Mouse (Mus musculus) stomach, postnatal 0 days (tissue): Measurements from ENCODE around the gene Ubtf. TPM values are rescaled to one million over a fixed set of nuclear protein-coding genes. Genes with fewer than 3 reads are reported as not detected.

Source experiments
- ATAC-seq: fragments of 200-750 bp; cut with Nextera tagmentation; 2 replicates; pipeline ENCODE4 v1.8.0; 2017; ENCODE audit not compliant: low FRiP score, low TSS enrichment
- DNase-seq: peaks from one replicate; pipeline ENCODE4 v3.0.0-alpha.2; 2016; ENCODE audit warnings: low spot score
- H3K27ac ChIP-seq: fragments of 300-500 bp; sonication (generic); replicated peaks from 2 replicates; pipeline ENCODE4 v1.5.1; 2014; ENCODE audit warnings: mild to moderate bottlenecking, control low read depth
- H3K27me3 ChIP-seq: fragments of 300-500 bp; sonication (generic); 2 replicates; pipeline ENCODE4 v1.6.1; 2014; ENCODE audit warnings: low read length; ENCODE audit not compliant: control insufficient read depth, insufficient read depth
- H3K36me3 ChIP-seq: fragments of 300-500 bp; sonication (generic); 2 replicates; pipeline ENCODE4 v1.6.1; 2014; ENCODE audit warnings: low read length, mixed read lengths; ENCODE audit not compliant: control insufficient read depth, insufficient read depth
- H3K4me1 ChIP-seq: fragments of 300-500 bp; sonication (generic); replicated peaks from 2 replicates; pipeline ENCODE4 v1.6.1; 2014; ENCODE audit warnings: antibody characterized with exemption; ENCODE audit not compliant: control insufficient read depth, insufficient read depth
- H3K4me2 ChIP-seq: fragments of 300-500 bp; sonication (generic); replicated peaks from 2 replicates; pipeline ENCODE4 v1.6.1; 2014; ENCODE audit warnings: low read depth, mild to moderate bottlenecking, control low read depth, moderate library complexity
- H3K4me3 ChIP-seq: fragments of 300-500 bp; sonication (generic); 2 replicates; pipeline ENCODE4 v1.5.1; 2014; ENCODE audit warnings: low read depth, low read length, control low read depth
- H3K9ac ChIP-seq: fragments of 300-500 bp; sonication (generic); 2 replicates; pipeline ENCODE4 v1.6.1; 2014; ENCODE audit warnings: mild to moderate bottlenecking, low read length, control low read depth, mixed read lengths
- H3K9me3 ChIP-seq: fragments of 300-500 bp; sonication (generic); 2 replicates; pipeline ENCODE4 v1.6.1; 2016; ENCODE audit warnings: low read length; ENCODE audit not compliant: control insufficient read depth
- CTCF ChIP-seq: IDR thresholded peaks from 2 replicates; pipeline ENCODE4 v1.5.1; 2016; ENCODE audit warnings: antibody characterized with exemption, low read depth, mild to moderate bottlenecking, moderate library complexity
- EP300 ChIP-seq: optimal IDR thresholded peaks from 2 replicates; pipeline ENCODE3; 2016; ENCODE audit warnings: antibody characterized with exemption
- WGBS: fragments of 180-500 bp; shearing (Covaris S2); extraction: QIAGEN DNeasy Blood & Tissue Kit; methylation state at CpG from one replicate; pipeline ENCODE4 v1.1.7; 2014; 5-methylcytosine and 5-hydroxymethylcytosine counted together
- polyA plus RNA-seq: library from polyadenylated mRNA; unstranded; fragments of >200 nt; fragmentation: Nextera tagmentation; extraction: Ambion mirVana; gene quantifications from 2 replicates; pipeline ENCODE4 v1.2.1, GENCODE M21; 2015

The Ubtf gene
- polyA plus RNA-seq, 1 experiment from 2014 or later: 46.7 TPM

DNA sequence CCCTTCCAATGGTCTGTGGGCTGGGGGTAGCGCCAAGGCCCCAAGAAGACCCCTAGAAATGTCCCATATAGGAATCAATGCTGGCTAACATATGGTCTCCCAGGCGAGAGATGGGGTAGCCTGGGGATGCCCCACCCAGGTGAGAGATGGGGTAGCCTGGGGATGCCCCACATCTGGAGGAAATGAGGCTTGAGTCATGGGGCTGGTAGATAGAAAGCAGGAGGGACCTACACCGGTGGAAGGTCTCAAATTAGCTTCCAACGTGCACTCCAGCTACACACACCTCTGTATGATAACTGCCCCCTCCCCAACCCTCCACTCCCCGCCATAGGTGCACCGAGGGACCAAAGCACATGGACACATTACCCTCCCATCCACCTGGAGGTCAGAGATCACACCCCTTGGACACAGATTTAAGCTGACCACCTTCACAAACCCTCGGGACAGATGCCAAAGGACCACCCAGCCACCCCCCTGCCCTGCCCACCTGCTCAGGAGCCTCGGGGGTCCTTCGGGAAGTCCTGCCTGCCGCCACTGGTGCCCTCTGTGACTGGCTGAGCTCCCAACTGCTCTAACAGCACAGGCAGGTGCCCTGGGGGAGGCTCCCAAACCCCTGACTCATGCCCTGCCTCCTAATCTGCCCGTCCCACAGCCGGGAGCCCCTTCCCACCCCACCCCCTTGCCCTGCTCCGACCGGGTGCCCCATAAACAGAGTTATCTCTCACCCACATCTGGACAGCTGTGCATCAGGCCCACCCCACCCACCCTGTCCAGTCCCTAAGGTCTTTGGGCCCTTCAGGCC lies 45.2 kb upstream of the Ubtf start:
- DNase-seq: no peak
- WGBS: 68% methylated on average over 14 of the region's 14 CpGs
- TF ChIP-seq CTCF (no peak), EP300 (no peak)
- Histone ChIP-seq H3K9ac (no peak overlapping the region), H3K4me3 (no peak overlapping the region), H3K27me3 (no peaks in the 10 kb centered on the region), H3K4me2 (no peak overlapping the region), H3K9me3 (no peaks in the 10 kb centered on the region), H3K36me3 (no peaks in the 10 kb centered on the region), H3K27ac (no peak overlapping the region), H3K4me1 (no peaks in the 10 kb centered on the region)
- peak; percentile 41; the same call in 1 of the 2 replicates for ATAC-seq

DNA sequence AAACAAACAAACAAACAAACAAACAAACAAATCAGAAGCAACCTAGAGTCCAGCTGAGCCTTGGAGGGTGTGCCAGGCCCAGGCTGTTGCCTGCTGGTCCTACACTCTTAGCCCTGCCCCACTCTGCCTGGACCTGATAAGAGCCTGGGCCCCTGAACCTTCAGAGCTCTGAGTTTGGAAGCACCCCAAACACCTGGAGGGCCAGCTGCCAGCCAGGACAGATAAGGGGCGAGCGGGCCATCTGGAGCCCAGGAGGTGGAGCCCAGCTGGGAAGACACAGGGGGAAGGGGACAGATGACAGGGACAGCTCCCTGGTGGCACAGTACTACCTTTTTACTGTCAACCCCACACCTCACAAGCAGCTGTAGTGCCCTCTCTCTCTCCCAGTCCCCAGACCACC lies 44.1 kb upstream of the Ubtf start:
- Histone ChIP-seq H3K27me3 (no peaks in the 10 kb centered on the region), H3K9me3 (no peaks in the 10 kb centered on the region), H3K27ac (no peak overlapping the region), H3K4me1 (no peaks in the 10 kb centered on the region), H3K4me3 (no peak overlapping the region), H3K9ac (no peak overlapping the region), H3K4me2 (no peak overlapping the region), H3K36me3 (no peaks in the 10 kb centered on the region)
- DNase-seq: peak; percentile 31
- 58% methylated on average over 2 of the region's 2 CpGs for WGBS
- ATAC-seq: peak; percentile 43; the same call in 1 of the 2 replicates
- no peak for TF ChIP-seq CTCF
- no peak for TF ChIP-seq EP300

DNA sequence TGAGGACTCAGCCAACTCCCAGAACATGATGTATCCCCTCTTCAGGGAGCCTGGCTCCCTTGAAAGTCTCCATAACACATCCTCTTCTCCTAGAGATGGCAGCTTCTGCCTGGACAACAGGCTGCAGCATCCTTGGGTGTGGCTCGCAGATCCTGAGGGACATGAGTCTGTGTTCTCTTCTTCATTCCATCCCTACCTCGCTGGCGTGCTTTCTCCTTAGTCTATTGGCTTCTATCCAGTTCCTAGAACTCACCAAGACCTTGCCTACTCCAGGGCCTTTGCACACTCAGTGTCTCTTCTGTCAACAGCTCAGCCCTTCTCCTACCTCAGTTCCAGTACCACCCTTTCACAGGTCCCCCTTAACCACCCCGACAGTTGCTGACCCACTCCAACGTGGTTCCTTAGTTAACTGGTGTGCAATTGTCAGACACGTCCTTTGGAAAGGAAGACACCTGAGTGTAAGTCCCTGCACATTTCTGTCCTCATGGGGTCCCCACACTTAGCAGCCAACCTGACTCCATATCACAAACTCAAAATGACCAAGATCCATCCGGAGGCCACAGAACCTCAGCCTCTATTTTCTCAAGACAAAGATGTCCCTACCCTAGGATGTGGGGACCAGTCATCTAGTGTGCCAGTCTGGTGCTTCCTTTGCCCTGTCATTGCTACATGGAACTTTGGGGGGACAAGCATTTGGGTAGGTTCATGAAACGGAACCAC lies 42.4 kb upstream of the Ubtf start:
- H3K27ac ChIP-seq: no peak overlapping the region
- 90% methylated on average over 8 of the region's 8 CpGs for WGBS
- no peaks in the 10 kb centered on the region for H3K36me3 ChIP-seq
- H3K9ac ChIP-seq: no peak overlapping the region
- no peak overlapping the region for H3K4me3 ChIP-seq
- no peaks in the 10 kb centered on the region for H3K9me3 ChIP-seq
- no peak overlapping the region for H3K4me2 ChIP-seq
- no peaks in the 10 kb centered on the region for H3K4me1 ChIP-seq
- ATAC-seq (no peak), DNase-seq (no peak)
- H3K27me3 ChIP-seq: no peaks in the 10 kb centered on the region
- TF ChIP-seq CTCF (no peak), EP300 (no peak)

GRCm38 (mm10) chr11:102358365-102358764 lies 38.8 kb upstream of the Ubtf start:
- ATAC-seq: no peak
- Histone ChIP-seq H3K27ac (no peak overlapping the region), H3K4me3 (no peak overlapping the region), H3K27me3 (no peaks in the 10 kb centered on the region), H3K4me1 (no peaks in the 10 kb centered on the region), H3K9me3 (no peaks in the 10 kb centered on the region), H3K4me2 (no peak overlapping the region), H3K36me3 (no peaks in the 10 kb centered on the region), H3K9ac (no peak overlapping the region)
- no peak for TF ChIP-seq EP300
- TF ChIP-seq CTCF: no peak
- WGBS: 53% methylated on average over 10 of the region's 10 CpGs
- DNase-seq: no peak

GRCm38 (mm10) chr11:102356636-102357350 lies 37.3 kb upstream of the Ubtf start:
- Histone ChIP-seq H3K4me3 (no peak overlapping the region), H3K9me3 (no peaks in the 10 kb centered on the region), H3K9ac (no peak overlapping the region), H3K4me2 (no peak overlapping the region), H3K27me3 (no peaks in the 10 kb centered on the region), H3K27ac (no peak overlapping the region), H3K36me3 (no peaks in the 10 kb centered on the region), H3K4me1 (no peaks in the 10 kb centered on the region)
- DNase-seq: no peak
- ATAC-seq: no peak
- WGBS: 63% methylated on average over 31 of the region's 31 CpGs
- TF ChIP-seq CTCF: no peak
- TF ChIP-seq EP300: no peak
